Mouse (Mus musculus) gastrocnemius, postnatal 10 days (tissue): ENCODE measurements around the gene Smok2b. TPM values are rescaled to one million over a fixed set of nuclear protein-coding genes. Genes with fewer than 3 reads are reported as not detected.
"Not testable (repeated sequence)": the region's sequence is repeated elsewhere in the genome, so short reads cannot be mapped to it uniquely, and the experiment has no call there.

Experiments
- DNase-seq: peaks from one replicate; pipeline ENCODE4 v3.0.0; 2021; ENCODE audit warnings: mixed read lengths
- long read RNA-seq, 2 experiments: library from polyadenylated mRNA; stranded (forward); transcript quantifications; one replicate each; pipeline ENCODE4 v2.0.0; 2021
- total RNA-seq, 2 experiments: library from RNA; stranded (reverse); gene quantifications; 2 replicates each; pipeline ENCODE4 v1.2.3; 2021

Gene Smok2b
- total RNA-seq: not detected
- long read RNA-seq, experiment 1: 0 reads
- long read RNA-seq, experiment 2: 0 reads

DNA sequence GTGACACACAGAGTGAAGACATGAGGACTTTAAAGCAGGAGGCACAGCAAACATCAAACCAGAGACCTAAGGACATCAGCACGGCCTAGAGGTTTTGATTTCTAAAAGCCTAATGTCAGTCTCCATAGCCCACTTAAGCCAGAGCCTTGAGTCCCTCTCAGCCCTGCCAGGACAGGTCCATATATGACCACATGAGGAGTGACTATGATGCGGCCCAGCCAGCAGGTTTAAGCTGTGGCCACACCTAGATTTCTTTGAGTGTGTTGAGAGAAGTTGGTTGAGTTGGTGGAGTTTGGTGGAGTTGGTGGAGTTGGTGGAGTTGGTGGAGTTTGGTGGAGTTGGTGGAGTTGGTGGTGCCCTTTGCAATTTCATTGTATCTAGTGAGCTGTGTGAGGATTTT is at the start of gene Smok2b:
Gene Smok2b (plus strand): TSS at position 301 of the 400 bp plus-strand sequence.
- DNase-seq: not testable (repeated sequence)

DNA sequence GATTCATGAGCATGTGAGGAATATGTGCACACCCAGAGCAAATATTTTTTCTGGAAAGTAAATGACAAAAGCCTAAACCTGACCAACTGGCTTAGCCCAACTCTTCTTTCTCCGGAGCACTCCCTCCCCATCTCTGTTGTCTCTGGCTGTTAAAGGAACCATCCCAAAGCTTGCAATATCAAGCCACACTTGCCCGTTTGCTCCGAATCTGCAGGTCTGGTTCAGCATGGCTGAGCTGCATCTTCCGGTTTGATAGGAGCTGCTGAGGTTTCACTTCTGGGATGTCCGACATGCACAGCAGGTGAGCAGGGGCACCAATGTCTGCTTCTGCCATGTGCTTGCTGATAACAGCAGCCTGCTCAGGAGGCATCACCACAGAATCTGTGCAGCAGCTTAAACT is 49.6 kb upstream of the Smok2b start:
- DNase-seq: not testable (repeated sequence)

DNA sequence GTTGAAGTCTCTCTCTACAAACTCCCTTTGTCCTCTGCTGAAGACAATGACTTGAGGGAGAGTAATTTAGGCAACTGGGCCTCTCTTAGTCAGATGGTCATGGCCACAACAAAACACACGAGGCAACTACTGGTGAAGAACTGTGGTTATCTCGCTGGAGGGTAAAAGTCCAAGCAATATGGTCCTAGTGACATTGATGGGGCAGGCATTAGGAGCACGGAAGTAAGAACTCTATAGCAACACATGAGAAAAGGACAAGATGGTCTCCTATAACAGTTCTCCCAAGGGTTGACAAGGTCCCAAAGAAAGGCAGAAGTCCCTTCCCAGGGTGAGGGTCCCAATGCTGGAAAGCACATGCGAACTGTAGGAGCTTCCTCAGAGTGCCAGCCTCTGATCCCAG is 47.3 kb upstream of the Smok2b start:
- DNase-seq: not testable (repeated sequence)

DNA sequence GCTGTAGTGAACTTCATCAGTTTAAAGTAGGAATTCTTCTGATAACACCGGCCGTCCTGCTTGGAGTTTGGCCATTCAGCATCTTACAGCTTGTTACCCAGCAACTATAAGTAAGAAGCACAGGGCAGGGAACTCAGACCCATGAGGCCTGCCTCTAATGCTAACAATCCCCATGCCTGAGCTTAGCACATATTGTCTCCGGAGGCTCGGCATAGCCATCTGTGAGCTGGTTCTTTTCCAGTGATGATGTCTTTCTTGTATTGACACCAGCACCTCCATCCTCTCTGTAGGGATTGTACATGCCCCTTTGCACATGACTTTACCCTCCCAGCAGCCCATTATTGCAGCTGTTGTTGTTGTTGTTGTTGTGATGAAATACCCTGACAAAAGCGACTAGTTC is 45.5 kb upstream of the Smok2b start:
- not testable (repeated sequence) for DNase-seq

DNA sequence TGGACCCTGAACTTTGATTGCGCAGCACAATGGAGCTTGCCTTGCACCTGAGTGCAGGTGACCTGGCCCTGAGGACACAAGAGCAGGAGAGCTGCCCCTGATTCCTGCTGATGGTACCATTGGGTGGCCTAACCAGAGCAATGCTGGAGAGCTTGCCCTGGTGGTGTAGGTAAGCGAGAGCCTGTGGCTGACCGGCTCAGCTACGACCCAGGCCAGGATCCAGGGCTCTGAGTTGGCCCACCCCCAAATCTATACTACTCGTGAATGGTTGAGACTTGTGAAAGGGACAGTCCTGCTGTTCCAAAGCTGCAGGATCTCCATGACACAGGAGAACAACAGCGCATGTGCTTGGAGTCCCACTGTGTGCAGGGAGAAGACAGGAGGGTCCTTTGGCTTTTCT is 43.5 kb upstream of the Smok2b start:
- DNase-seq: not testable (repeated sequence)

GRCm38 (mm10) chr17:13187621-13188020 is 42.4 kb upstream of the Smok2b start:
- not testable (repeated sequence) for DNase-seq

DNA sequence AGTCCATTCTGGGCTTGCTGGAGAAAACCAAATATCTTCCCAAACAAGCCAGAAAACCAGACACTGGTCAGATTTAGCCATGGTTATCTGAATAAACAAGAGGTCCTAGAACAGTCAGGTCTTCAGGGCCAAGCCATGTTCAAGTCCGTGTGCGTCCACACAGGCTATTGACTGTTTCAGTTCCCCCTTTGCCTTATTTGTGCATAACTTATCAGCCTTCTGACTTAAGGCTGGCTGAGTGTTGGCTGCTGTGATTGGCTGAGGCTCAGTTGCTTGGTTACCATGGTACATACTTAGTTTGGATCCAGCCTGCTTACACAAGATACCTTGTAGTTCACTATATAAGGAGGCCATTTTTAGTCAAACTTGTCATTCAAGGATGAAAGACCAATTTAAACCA is 41.2 kb upstream of the Smok2b start:
- DNase-seq: not testable (repeated sequence)

DNA sequence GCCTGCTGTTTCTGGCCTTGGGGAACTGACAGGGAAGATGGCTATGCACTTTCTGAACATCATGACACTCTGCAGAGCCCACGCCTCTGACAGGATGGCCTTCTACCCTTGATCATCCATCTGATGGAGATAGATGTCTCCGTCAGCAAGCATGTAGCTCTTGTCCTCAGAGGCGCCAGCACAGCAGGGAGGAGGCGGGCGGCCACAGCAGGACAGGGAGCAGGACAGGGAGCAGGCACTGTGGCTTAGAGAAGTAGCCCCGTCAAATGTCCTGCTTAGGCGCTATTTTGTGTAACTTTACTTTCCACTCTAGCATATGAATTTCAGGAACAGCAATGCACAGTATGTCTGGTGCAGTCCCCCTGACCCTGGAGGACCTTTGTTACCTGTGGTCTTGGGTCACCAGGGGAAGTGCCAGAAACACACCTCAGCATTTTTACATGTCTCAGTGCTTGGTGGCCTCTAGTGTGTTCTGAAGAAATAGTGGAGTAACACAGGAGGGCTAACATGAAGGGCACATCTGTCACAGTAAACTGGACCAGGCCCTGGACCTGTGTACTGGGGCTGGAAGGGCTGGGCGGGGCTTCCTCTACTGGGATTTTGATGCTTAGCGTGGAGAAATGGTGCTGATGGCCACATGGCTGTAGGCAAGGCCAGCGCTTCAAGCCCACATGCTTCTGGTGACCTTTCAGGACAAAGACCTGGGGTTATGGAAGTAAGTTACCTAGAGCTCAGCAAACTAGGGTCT is 39.0 kb upstream of the Smok2b start:
- not testable (repeated sequence) for DNase-seq

- DNase-seq: not testable (repeated sequence)
Measured at GRCm38 (mm10) chr17:13196486-13196885, 33.6 kb upstream of the Smok2b start.

- DNase-seq: not testable (repeated sequence)
Measured at GRCm38 (mm10) chr17:13198812-13199211, 31.2 kb upstream of the Smok2b start.

- not testable (repeated sequence) for DNase-seq
Measured at GRCm38 (mm10) chr17:13199880-13200409, 30.1 kb upstream of the Smok2b start.

DNA sequence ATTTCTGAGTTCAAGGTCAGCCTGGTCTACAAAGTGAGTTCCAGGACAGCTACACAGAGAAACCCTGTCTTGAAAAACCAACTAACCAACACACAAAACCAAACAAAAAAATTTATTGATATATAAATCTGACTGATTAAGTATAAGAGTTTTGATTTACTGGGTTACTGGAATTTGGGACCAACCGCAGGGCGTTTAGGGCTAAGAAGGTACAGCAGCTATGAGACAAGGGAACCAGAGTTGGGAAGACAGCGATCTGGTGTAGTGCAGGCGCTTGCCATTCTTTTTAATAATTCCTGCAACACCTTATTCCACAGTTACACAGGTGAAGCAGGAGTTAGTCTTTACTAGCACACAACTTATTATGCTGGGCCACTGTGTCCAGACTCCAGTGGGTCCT is 28.5 kb upstream of the Smok2b start:
- not testable (repeated sequence) for DNase-seq

GRCm38 (mm10) chr17:13202453-13203107 is 27.5 kb upstream of the Smok2b start:
- not testable (repeated sequence) for DNase-seq

DNA sequence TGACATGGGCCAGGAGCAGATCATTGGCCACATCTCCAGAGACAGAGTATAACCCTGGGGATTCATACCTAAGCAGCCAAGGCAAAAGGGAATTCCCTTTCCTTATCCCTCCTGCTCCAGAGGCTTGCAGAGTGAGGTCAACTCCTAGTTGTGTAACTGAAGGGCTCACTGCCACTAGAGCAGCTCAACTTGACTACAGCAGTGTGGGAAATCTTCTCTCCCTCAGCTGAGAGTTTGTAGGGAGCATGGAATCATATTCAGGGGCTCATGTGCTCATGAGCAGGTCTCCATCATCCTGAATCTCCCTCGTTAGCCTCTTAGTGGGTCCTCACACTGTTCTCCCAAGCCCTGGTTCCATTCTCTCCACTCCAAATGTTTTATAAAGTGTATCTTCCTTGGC is 24.8 kb upstream of the Smok2b start:
- not testable (repeated sequence) for DNase-seq

- no peak for DNase-seq
Measured at GRCm38 (mm10) chr17:13206491-13206890, 23.6 kb upstream of the Smok2b start.

DNA sequence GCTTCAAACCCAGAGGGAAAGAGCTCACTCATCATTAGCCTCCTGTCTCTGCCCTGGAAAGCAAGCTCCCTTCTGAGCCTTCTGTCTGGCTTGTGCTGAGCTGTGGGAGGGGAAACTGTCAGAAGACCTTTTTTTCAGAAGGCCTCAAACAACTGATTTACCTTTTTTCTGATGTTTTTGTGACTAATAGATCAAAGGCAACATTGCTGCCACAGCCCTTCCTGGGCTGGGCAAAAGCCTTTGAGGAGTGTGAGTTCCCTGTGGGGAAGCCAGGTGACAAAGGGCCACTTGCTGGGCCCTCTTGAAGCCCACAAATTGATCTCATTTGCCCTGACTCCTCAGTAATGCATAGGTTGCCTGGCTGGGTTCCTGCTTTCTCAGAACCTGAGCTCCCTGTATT is 21.6 kb upstream of the Smok2b start:
- not testable (repeated sequence) for DNase-seq

GRCm38 (mm10) chr17:13212136-13212850 is 17.8 kb upstream of the Smok2b start:
- DNase-seq: peak; percentile 32

DNA sequence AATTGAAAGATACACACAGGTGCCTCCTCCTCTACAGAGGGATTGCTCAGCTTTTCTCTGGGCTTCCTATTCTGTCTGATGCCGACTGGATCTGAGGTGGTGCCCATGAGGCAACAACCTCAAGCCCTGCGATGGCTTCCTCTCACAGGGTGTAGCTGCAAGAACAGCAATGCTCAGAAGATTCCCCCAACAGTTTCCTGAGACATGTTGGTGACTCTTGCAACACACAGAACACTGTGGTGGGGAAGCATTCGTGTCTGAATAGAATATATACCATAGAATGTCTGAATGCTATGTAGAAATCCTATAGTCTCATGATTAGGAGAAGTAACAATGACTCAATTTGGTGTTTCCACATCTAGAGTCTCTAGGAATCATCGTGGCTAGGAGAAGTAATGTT is 15.9 kb upstream of the Smok2b start:
- DNase-seq: no peak

DNA sequence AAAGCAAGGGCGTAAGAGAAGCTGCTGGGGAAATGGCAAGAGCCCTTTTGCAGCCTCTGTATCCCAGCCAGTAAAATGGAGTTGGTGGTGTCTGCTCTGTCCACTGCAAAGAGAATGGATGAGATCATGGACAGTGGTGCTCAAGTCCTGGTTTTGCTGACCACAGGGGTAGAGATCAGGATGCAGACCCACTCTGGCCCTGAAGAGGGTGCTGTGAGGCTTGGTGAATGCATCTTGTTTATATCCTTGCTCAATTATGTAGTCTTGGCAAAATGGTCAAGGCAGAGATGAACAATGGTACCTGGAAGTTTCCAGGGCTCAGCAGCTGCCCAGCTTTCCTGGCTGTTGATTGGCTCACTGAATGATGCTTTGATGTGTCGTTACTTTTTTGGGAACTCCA is 14.5 kb upstream of the Smok2b start:
- no peak for DNase-seq

DNA sequence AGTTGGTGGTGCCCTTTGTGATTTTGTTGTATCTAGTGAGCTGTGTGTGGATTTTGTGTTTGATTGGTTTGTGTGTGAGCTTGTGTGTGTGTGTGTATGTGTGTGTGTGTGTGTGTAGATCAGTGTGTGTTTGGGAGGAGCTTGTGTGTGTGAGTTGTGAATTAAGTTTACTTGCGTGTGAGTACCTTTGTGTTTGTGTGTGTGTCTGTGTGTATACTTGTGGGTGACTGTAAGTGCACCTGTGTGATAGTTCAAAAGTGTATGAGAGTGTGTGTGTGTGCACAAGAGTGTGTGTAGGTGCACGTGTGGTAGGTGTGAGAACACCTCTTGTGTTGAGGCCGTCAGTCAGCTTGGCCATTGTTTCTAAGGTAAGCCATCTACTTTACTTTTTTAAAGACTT is 9.2 kb upstream of the Smok2b start, which contains the start of gene Smok2a:
Gene Smok2a (plus strand): TSS at position 301 of the 400 bp plus-strand sequence.
- DNase-seq: no peak

- not testable (repeated sequence) for DNase-seq
Measured at GRCm38 (mm10) chr17:13221921-13222320, 8.1 kb upstream of the Smok2b start.

DNA sequence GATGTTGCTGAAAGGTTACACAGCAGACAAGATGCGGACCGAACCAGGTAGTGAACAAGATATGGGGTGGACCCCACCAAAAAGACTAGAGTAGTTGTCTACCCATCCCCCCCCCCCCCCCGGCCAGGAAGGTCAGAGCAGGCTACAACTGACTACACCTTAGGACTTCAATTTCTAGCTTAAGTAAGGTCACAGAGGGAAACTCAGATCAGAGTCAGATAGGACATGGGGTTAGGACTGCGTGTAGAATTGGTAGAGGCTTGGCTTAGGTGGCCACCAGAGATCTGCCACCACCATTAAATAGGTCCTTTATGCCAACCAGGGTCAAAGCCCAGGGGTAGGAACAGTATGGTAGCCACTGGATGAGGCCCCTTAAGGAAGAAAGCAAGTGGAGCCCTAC is 9.4 kb downstream of the Smok2b start:
- not testable (repeated sequence) for DNase-seq
